Mouse (Mus musculus) brain, embryonic 18.5 days (tissue): ENCODE measurements around the gene Tmem132c.
"Not testable (repeated sequence)": the region's sequence is repeated elsewhere in the genome, so short reads cannot be mapped to it uniquely, and the experiment has no call there.

Experiments used
- DNase-seq: peaks from one replicate; pipeline ENCODE4 v3.0.0-alpha.2; 2012; ENCODE audit warnings: low read depth, low spot score

Tmem132c gene

DNA sequence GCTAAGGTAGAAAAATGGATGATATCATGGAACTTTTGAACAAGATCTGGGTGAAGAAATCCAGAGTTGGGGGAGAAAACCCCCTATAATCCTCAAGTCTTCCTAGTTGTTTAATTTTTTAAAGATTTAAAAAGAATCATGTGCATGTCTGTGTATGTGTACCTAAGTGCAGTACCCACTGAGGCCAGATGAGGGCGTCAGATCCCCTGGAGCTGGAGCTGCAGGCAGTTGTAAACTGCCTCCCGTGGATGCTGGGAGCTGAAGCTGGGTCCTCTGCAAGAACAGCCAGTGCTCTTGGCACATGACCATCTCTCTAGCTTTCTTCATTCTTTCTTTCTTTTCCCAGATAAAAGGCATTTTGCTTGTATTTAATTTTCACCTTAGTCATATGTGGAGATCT is 103.1 kb downstream of the Tmem132c start:
- DNase-seq: no peak

DNA sequence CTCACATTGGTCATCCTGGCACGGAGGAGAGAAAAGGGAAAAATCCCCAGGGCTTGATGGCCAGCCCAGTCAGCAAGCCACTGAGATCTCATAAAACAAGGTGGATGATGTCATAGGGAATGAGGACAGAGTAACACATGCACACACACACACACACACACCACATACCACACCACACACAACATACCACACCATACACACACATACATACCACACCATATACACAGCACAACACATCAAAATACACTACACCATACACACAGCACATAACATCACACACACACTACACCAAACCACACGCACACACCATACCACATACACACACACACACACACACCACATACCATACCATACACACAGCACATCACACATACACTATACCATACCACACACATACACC is 104.8 kb downstream of the Tmem132c start:
- no peak for DNase-seq

DNA sequence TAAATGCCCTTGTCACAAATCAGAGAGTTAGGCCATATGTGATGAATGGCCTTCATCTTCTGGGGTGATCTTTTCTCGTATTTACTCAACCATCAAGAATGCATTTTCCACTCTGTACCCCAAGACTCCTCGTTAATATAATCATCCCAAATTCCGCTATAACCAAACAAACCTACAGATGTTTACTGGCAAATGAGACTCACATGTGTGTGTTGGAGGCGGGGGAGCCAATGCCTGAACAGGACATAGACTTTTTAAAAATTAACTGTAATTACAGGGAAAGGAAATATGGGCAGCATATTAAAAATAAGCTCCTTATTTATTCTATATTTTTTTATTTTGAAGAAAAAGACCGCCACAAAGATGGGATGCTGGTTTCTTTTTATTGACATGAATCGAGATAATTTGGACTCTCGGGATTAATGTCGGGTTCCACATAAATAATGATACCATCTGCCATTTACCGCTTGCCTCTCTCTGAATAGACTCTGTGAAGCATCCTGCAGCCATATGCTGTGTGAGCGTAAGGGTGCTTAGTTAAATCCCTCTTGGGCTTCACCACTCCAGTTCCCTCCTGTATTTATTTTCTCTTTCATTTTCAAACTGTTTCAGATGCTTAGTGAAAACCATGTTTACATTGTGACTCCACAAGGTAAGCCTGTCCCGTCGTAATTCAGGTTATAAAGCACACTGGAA is 105.6 kb downstream of the Tmem132c start:
- no peak for DNase-seq

DNA sequence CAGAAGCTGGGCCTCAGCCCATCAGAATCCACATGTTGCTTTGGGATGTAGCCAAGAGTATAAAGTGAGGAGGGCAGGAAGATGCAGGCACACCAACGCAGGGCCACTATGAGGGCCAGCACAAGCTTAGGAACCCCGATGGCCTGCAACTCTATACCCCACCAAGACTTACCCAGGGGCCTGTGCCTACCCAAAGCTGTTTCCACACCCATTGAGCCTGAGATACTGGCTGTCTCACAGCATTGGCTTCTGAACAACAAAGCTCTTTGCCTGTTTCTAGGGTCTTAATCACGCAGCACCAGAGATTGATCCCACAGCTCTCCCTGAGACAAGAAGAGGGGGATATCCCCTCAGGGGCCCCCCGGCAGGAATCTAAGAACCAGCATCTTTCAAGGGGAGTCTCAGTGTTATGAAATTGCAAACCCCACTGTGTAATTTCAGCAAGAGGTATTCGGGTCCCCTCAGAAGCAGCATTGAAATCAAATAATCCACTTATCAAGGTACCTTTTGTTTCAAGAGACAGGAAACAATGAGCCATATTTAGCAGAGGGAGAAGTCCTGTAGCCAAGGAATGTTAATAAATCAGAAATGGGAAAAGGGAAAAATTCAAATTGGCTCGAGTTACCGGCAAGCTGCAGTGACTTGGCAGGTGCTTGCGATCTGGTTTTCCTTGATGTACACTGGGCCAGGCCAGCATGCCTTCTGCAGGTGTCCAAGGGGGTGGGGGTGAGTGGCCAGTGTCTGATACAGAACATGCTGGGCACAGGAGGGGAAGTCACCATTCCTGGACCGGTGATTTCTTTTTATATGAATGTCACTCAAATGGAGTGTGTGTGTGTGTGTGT is 107.8 kb downstream of the Tmem132c start:
- no peak for DNase-seq

DNA sequence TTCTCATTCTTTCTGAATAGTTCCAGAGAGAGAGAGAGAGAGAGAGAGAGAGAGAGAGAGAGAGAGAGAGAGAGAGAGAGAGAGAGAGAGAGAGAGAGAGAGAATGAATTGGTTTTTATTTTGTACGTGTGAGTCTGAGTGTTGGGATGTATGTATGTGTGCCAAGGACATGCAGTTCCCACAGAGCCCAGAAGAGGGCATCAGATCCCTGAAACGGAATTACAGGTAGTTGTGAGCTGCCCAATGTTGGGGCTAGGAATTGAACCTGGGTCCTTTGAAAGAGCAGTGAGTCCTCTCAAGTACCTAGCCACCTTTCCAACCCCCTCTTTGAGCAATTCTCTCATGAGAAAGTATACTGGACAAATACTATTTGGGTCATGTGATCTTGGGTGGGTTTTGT is 111.4 kb downstream of the Tmem132c start:
- DNase-seq: no peak

DNA sequence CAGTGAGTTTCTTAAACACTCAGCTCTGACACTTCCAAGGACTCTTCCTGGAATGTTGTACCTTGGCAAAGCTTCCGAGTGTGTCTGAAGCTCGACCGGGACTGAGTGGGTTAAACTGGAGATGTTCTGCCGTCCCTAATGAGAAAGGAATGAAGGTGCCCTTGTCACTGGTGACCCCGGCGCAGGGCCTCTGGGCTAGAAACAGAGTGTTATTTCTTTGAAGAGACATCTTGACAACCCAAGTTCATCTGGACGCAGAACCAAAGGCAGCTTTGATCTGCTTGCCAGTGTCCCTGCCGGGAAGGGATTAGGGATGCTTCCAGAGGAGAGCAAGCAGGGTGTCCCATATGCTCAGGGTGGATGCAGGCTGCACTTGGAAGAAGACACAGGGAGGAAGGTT is 114.2 kb downstream of the Tmem132c start:
- no peak for DNase-seq

DNA sequence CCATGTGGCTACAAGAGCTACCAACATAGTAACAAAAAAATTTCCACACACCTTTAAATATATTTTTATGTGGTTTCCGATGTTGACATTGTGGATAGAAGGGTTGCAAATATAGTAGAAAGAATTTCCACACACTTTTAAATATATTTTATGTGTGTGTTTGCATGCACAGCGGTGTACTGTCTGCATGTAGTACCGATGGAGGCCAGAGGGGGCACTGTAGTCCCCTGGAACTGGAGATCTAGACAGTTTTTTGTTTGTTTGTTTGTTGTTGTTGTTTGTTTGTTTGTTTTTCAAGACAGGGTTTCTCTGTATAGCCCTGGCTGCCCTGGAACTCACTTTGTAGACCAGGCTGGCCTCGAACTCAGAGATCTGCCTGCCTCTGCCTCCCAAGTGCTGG is 116.3 kb downstream of the Tmem132c start:
- DNase-seq: not testable (repeated sequence)

DNA sequence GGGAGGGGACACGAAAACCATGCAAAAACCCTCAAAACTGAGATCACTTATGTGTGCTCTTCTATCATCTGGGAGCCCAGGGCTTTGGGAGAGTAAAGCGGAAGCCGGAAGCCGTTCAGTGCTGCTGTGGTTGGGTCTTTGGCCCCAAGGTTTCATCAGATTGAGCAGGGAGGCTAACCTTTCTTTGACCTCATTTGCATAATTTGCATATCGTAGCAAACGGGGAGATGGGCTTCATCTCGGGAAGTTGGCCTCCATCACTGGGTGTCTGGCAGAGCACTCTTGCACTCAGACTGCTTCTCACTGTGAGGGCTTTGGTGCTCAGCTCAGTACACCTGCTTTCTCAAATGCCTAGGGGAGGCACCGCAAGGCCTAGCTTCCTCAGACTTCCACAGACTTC is 119.5 kb downstream of the Tmem132c start:
- DNase-seq: no peak

DNA sequence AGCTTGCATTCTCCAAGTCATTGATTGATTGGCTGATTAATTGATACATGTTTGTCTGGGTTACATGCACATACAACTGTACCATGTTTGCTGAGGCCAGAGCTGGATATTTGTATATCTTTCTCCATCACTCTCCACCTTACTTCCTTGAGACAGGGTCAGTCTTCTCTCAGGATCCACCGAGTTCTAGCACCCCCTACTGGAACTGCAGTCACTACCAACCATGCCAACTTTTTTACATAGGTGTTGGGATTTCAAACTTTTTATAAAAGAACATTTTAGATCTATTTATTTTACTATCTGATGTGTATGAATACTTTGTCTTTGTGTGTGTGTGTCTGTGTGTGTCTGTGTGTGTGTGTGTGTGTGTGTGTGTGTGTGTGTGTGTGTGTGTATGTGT is 123.5 kb downstream of the Tmem132c start:
- no peak for DNase-seq

DNA sequence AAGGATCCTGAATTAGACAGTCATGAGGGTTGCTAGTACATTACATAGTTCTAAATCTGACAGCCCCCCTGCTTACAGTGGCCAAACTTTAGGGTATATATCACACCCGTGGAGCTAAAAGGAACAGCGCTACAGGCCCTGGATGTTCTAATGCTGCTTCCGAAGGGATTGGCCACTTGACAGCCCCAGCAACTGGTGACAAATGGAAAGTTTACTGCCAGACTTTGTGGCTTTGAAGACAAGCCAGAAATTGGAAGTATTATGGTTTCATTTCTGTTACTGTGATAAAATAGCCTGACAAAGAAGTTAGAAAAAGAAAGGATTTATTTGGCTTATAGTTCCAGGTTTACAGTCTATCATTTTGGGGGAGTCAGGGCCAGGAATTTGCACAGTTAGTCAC is 126.6 kb downstream of the Tmem132c start:
- no peak for DNase-seq

DNA sequence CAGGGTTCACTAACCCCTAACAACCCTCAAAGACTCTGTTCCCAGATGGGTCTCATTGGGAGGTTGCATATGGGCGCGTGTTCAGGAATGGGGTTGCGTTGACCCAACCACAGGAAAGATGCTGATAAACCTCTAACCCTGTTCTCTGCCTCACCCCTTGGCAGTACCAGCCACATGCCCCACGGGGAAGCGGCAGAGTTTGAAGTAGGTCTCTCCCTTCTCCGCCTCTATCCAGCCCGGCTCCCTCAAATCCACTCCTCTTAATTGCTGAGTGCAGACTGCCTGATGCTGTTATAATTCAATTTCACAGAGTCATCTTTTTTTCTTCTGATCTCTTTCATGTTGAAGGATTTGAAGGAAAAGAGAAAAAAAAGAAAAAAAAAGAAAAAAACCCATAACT is 128.2 kb downstream of the Tmem132c start:
- DNase-seq: no peak

DNA sequence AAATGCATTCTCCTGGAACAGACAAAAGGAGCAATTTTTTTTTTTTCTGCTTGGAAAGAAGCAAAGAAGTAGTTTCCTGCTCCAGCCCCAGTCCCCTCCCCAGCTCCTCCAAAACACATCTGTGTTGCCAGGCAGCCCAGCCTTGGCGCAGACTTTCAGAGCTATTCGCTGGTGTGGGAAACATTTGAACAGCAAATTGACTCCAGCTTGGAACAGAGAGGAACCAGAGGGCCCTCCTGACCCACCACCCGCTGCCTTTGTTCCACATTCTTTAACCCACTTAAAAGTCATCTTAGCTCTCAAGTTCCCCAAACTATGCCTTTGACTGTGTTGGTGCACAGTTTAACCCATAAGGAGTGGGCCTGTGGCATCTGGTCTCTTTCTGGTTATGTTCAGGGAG is 128.9 kb downstream of the Tmem132c start:
- DNase-seq: no peak

DNA sequence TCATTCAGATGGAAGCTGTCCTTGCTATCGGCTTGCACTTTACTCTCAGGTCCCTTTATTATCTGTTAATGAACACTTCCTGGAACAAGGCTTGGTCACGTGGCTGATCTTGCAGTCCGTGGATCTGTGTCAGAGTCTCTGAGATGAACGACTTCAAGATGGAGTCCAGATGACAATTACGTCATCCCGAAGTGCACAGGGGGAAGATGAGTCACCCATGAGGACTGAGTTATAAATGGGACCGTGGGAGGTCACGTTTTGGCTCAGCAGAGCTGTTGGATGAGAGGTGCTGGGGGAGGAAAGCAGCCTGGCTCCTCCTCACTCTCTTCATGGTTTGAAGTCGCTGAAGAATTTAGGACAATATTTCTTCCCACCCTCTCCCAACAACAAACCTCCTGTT is 132.6 kb downstream of the Tmem132c start:
- DNase-seq: no peak

DNA sequence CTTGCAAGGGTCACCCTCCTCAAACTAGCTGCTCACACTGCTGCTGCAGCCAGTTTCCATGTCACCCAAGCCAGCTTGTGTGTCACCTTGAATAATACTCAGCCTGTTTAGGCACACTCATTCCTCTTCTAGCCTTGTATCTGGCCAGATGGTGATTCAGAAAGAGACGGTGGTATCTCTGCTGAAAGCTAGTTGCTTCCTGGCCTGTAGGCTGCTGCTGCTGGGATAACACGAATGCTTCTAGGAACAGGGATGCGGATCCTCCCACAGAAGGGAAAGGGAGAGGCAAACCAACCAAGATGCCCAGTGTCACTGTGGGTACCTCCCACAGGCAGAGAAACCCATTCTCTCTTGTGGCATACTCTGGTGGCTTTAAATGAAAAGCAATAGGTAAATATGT is 134.0 kb downstream of the Tmem132c start:
- DNase-seq: no peak

DNA sequence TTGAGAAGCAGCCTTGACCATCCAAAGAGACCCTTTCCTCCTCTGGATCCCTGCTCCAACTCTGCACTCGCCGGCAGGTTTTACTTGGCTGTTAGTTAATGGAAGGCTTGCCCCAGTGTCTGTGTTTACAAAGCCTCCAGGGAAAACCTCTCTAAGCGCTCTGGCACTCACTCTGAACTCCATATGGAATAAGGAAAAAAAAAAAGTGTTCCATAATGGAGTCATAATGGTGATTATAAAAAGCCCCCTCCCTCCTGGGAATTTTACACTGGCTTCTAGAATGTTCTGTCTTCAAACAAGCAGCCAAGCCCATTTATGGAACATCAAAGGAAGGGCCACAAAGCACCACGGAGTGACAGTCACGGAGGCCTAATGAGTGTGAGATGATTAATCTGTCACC is 136.9 kb downstream of the Tmem132c start:
- DNase-seq: no peak

DNA sequence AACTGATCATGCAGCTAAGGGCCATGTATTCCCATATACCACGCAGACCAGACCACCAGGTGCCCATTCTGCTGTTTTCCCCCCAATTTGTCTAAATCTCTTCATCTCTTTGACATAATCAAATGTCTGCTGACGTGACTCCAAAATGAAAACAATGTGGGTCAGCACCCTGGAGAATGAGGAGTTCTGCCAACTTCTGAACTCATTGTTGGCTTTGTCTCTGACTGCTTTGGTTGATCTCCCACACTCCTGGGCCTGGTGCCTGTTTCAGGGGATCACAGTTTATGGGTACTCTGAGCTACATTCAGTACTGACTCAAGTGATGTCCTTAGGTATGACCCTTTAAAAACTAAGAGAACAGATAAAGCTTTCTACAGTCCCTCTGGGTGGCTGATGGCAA is 137.7 kb downstream of the Tmem132c start:
- DNase-seq: no peak

DNA sequence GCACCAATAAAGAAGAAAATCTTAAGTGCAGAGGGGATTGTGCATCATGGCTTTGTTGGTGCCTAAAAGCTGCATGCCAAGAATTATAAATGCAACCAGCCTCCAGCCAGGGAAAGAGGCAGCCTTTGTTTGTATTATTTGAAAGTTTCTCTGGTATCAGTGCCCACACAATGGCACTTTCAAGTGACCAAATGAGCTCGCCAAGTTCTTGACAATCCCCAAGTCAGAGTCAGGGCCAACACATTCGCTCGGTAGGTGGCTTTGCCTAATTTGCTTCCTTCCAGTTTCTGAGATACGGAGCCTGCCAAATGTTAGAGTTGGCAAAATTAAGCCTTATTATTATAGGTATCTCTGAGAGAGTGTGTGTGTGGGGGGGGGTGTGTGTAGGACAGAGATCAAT is 139.6 kb downstream of the Tmem132c start:
- no peak for DNase-seq

DNA sequence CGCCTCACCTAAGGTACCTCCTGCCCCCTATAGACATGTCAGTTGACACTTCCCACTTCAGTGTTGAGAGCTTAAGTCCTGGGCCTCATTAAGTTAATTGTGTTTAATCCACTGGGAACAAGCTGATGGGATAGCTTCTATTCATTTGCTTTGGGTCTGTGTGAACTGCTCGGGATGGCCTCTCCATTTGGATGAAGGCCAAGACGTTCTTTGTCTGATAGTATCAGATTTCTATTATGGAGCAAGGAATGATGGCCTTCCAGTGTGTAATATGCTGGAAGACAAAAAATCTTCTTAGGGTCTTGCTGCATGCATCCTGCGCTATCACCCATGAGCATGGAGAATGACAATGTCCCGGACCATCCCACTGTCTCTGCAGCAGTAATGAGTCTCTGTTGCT is 141.0 kb downstream of the Tmem132c start:
- no peak for DNase-seq

DNA sequence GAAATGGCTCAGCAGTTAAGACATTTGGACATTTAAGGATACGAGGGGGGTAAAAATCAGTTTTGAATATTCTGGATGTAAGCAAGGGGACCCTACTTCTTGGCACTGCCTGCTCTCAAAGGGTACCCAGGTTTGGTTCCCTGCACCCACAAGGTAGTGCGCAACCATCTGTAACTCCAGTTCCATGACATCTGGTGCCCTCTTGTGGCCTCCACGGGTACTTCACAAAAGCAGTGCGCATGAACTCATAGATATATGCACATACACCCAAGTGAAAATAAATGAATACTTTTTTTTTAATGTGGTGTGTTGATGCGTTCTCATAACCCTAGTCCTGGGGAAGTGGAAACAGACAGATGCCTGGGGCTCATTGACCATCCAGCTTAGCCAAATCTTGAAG is 149.6 kb downstream of the Tmem132c start:
- no peak for DNase-seq

DNA sequence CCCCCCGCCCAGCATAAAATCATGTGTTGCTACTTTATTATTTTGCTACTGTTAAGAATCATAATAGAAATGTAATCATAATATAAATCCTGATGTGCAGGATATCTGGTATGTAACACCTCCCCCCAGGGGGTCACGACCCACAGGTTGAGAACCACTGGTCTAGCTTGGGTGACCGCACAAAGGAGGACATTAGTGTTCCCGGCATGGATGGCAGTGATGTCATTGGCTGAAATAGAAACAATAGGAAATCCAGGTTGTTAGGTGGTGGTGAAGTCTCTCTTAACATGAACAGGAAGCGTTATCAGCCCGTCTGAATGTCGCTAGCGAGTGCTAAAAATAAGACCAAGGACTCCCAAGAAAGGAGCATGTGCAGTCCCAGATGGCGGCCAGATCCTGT is 155.3 kb downstream of the Tmem132c start:
- no peak for DNase-seq

DNA sequence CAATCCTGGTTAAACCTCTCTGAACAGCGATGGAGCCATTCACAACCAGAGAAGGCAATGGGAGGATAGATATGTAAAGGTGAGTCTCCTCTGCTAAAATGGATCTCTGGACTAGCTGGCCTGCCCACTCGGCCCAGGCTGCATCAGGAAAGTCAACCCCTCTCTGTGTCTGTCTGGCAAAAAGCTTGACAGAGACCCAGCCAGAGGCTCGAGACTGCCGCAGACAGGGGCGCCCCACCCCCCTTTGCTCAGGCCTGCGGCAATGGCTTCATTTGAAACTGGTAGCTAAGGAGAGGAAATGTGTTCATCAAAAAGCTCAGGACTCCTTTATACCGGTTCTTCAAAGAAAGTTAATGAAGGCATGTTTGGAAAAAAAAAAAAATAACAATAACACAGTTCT is 156.4 kb downstream of the Tmem132c start:
- no peak for DNase-seq

DNA sequence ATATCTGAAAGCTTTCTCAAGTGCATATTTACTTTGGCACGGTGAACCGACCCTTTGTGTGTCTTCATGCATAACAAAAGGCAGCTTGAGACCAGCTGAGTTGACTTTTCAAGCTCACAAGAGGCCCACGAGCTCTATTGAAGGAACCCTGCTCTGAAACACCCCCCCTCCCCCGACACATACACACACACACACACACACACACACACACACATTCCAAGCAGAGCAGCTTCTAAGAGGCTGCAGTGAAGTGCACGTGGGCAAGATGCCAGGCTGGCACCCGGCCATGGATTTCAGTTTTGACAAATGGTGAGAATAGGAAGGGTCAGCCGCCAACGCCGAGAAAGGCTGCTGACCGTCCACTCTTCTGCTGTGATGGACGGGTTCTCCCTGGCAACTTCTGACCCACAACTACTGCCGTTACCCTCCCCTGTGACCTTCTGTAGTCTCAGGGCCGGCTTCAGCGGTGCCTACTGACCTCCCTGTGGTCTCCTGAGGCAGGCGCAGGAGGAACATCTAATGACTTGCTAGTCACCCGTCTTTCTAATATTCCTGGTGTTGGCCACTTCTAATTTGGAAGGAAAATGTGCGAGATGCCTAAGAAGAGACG is 163.9 kb downstream of the Tmem132c start:
- no peak for DNase-seq
